Mouse (Mus musculus) lung, postnatal 4 days (tissue): ENCODE measurements around the gene Gm5431.
"Not testable (repeated sequence)": the region's sequence is repeated elsewhere in the genome, so short reads cannot be mapped to it uniquely, and the experiment has no call there.

ENCODE experiments used
- DNase-seq, 2 experiments: peaks; one replicate each; pipeline ENCODE4 v3.0.0; 2021

Gm5431 gene

GRCm38 (mm10) chr11:48870781-48871180, 31.2 kb downstream of the Gm5431 start:
- DNase-seq: no peak

DNA sequence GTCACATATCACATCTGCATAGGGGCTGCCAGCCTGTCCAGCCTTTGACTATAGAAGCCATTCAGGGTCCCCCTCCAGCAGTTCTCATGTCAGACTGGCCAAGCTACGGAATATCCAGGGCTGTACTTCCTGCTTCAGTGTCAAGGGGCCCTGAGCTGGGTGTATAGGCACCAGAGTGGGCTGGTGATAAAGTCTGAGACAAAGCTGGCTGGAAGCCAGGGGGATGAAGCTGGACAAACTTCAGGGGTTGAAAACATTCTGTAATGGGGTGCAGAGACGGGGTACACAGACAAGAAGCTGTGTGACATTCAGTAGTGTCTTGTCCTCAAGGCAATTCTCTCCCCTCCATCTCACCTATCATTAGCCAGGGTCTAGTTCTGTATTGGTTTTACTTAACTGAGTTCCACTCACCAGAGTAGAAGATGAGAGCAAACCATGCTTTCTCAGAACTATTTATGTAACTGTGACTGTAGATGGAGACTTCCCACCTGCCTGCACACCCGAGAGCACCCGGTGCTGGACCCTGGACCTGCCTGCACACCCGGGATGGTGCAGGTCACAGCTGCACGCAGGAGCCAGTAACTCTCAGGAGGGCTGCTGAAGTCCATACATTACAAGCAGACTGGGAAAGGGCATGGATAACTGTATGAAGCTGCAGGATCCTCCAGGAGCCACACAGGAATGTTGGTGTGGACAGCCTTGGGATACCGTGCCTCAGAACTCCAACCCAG, 32.5 kb downstream of the Gm5431 start:
- peak in 1 of 2 experiments; percentile 26 for DNase-seq

- no peak for DNase-seq
Measured at GRCm38 (mm10) chr11:48866481-48866880, 35.5 kb downstream of the Gm5431 start.

- DNase-seq: no peak
Measured at GRCm38 (mm10) chr11:48863808-48864207, 38.2 kb downstream of the Gm5431 start.

GRCm38 (mm10) chr11:48862784-48863319, 39.2 kb downstream of the Gm5431 start:
- DNase-seq: no peak

GRCm38 (mm10) chr11:48859014-48859413, 43.0 kb downstream of the Gm5431 start:
- peak in 1 of 2 experiments; percentile 63 for DNase-seq

DNA sequence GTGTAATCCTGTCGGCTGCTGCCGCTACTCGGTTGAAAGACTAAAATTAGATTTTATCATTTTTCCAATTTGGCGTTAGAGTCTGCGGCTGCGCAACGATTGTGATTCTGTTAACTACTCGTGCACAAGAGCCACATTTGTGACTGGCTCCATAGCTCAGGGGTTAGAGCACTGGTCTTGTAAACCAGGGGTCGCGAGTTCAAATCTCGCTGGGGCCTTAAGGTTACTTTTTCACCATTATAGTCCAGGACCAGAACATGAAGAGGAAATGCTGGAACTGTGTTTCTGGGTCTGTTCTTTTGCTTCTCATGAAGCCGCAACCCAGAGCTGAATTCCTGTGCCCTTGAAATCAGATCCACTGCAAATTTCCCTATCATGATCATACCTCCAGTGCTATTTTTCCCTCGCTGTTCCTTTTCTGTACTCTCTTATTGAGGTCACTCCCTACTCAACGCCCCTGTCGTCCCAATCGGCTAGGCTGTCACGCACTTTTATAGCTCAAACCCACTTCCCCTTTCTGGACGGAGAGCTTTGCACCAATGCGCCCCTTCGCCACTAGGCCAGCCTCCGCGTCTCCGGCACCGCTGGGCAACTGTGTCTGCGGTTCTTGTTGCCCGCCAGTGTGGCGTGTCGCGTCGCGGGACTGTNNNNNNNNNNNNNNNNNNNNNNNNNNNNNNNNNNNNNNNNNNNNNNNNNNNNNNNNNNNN, 48.4 kb downstream of the Gm5431 start:
- peak; percentile 76 to 89 for DNase-seq

DNA sequence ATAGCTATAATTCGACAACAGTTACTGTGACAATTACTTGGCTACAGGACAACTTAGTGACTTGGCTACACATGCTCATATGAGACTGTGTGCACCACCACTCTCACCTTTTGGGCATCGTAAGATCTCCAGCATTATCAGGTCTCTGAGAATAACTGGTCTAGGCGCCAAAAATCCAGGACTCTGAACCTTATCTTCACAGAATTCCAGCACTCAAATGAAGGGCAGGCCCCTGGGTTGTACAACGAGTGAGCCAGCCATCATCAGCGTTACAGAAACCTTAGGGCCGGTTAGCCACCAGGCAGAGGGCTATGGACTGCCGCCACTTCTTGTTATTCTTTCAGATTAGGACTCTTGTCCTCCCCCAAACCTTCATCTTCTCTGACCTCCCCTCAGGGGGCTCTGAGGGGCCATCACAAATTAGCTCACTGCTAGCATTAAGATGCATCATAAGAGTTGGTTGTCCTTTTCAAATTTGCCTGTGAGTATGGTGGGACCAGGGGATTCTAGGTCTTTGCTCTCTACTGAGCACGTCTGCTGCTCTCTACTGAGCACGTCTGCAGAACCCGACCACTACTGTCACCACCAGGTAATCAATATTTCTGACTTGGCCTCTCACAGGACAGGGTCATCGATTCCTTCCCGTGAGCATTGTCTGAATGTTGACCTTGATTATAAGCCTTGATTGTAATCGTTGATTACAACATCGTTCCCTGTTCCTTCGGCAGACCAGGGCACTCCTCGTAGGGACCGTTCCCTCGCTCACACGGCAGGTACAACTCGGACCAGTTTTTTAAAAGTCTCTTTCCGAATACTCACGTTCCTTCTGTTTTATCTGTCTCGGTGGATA, 49.2 kb downstream of the Gm5431 start:
- DNase-seq: no peak

DNA sequence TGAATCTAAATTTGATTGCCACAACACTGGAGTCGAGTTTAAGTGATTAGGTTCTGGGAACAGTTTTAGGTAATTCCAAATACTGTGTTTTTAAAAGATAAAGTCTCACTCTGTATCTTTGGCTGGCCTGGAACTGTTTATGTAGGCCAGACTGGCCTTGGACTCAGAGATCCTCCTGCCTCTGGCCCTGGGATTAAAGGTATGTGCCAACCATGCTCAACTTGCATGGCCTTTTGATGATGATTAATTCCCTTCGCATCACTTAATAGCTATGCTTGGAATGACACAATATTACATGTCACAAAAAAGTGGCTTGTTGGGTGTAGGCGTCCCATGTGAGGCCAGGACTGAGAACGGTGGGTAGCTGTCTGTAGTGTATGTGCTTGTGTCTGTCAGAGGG, 49.8 kb downstream of the Gm5431 start:
- no peak for DNase-seq

DNA sequence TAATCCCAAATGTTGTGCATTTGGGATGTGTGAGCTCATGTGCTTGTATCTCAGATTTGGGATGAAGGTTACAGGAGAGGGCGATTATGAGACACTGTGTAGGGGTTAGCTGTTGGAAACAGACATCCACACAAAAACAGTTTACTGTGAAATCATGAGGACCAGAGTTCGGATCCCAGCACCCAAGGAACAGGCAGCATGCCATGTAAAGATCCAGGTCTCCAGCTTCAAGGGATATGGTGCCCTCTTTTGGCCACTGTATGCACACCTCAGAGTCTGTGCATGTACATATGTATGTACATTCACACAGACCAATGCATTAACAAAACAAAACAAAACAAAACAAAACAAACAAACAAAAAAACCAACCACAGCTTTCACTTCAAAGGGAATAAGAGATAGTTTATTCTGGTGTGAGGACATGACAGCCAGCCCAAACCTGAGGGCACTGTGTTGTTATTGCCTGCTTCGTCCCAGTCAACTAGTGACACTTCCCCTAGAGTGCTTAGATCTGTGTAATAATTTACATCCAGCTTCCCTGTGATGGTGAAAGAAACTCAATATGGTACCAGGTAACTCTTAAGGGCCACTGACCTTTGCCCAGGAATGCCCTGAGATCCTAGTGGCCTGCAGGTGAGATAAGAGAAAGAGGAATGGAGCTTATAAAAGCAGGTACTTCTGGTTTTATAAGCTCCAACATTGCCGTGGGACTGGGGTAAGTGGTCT, 50.6 kb downstream of the Gm5431 start:
- DNase-seq: no peak

GRCm38 (mm10) chr11:48850240-48850639, 51.8 kb downstream of the Gm5431 start:
- no peak for DNase-seq

- DNase-seq: no peak
Measured at GRCm38 (mm10) chr11:48846881-48847280, 55.1 kb downstream of the Gm5431 start.

- not testable (repeated sequence) for DNase-seq
Measured at GRCm38 (mm10) chr11:48846362-48846761, 55.7 kb downstream of the Gm5431 start.

DNA sequence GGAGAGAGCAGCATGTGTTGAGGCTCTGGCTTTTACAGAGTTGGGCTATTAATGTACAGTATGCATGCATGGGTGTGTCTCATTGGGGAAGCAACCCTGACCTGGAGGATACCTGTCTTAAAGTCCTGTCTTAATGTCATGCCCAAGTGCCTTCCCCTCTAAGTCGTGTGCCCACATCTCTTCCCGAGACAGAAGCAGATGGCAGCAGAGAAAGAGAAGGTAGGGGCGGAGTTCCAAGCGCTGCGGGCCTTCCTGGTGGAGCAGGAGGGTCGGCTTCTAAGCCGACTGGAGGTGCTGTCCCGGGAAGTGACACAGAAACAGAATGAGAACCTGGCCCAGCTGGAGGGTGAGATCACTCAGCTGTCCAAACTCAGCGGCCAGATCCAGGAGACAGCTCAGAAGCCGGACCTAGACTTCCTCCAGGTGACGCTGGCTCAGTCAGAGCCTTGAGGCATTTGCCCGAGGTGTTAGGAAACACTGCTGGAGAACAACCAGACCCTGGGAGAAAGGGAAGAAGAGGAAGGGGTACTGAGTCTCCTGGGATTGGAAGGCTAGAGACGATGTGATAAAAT, 56.7 kb downstream of the Gm5431 start:
- DNase-seq: no peak

DNA sequence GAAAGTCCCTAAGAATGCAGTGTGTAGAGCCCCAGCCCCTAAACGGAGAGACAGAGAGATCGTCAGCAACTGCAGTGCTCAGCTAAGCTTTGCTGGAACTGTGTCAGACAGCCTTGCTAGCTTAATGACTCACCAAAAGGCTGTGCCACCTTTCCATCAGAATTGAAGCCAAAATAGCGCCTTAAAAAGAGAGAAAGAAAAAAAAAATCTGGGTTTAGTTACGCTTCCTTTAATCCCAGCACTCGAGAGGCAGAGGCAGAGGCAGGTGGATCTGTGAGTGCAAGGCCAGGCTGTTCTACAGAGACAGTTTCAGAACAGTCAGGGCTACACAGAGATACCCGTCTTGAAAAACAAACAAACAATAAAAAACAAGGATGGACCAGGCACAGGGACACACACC, 57.7 kb downstream of the Gm5431 start:
- no peak for DNase-seq

DNA sequence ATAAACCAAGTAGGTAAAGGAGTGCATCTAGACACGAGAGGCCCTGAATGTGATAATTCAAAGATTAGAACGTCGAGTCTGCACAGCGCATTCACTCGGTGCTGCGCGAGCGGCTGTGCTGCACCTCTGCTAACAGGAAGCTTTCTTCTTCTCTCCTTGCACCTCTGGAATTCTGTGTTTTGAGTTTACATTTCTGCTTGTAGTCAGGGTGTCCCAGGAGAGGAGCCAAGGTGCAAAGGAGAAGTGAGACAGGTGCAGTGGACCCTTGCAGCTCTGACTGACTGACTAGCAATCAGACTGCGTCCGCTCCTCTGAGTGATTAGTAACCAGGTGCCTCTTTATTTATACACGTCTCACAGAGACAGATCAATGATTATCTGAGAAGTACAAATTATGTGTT, 58.8 kb downstream of the Gm5431 start:
- no peak for DNase-seq

DNA sequence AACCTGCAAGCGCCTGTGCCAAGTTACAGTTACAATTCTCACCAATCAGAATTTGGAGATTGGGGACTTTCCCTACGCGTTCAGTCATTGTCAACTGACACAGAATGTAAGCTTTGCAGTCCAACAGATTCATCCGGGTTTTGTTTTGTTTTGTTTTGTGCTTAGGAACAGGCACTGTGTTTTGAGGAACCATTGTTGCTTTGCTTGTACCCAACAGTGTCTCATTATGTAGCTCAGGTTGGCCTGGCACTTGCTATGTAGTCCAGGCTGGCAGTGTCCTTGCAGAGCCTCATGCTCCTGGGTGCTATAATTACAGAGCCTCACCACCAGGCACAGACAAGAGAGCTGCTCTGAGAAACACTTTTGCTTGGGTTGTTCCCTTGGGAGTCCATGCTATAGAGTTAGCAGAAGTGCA, 59.6 kb downstream of the Gm5431 start:
- no peak for DNase-seq

GRCm38 (mm10) chr11:48841213-48841612, 60.8 kb downstream of the Gm5431 start:
- no peak for DNase-seq

DNA sequence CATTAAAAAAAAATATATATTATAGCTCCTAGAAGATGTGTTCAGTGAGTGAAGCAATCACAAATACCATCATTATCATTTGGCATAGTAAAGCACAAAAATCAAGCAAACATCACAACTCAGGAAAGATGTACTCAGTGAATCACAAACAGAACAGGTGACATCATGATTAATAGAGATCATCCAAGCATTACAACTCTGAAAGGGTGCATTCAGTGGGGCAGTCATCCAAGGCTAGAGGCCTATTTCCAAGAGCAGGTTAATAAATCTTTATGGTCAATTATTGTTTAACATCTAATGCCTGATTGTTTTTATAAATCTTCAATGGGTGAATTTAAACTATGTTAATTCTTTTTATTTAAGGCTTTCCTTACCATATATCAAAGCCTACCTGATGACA, 61.2 kb downstream of the Gm5431 start:
- DNase-seq: no peak

- no peak for DNase-seq
Measured at GRCm38 (mm10) chr11:48838879-48839680, 62.9 kb downstream of the Gm5431 start.

- DNase-seq: no peak
Measured at GRCm38 (mm10) chr11:48838181-48838797, 63.7 kb downstream of the Gm5431 start.
